Mouse (Mus musculus) Muller cell, postnatal 12 days (primary cell): ENCODE data around the gene Gm42906.
A peak's percentile ranks its signal among the peaks of the same experiment; 100 is the strongest.

ENCODE experiments used
- DNase-seq: peaks from one replicate; pipeline ENCODE4 v3.0.0-alpha.2; 2015; ENCODE audit errors: inconsistent ontology term

The Gm42906 gene

DNA sequence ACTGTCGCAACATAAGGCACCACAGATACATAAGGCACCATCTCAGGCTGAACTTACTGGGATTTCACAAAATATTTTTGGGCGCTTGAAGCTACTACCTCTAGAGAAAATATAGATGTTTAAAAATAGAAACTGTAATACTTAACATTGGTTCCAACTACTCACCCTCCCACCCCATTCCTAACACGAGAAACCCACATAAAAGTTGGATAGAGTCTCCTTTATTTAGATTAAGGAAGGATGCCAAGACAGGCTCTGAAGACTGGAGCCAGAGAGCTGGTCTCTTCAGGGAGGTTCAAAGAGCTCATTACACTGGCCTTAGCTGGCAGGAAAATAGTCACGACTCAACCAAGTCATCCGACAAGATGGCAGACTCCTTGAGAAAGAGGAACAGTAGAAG, 361.9 kb downstream of the Gm42906 start:
- DNase-seq = no peak

- DNase-seq = peak; percentile 35
These were observed 362.7 kb downstream of the Gm42906 start for GRCm38 (mm10) chr5:151065228-151065627.

DNA sequence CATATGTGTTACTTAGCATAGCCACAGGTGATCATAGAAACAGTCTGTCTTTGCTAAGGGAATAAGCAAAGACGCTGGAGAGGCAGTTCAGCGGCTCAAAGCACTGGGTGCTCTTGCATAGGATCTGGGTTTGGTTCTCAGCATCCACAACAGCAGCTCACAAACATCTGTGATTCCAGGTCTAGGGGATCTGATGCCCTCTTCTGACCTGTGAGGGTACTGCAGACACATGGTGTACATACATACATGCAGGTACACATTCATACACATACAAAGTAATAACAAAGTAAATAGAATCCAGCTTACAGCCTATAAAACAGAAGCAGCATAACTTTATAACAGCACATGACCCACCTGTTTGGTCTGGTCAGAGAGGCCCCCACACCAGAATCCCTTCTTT, 366.0 kb downstream of the Gm42906 start:
- no peak for DNase-seq

DNA sequence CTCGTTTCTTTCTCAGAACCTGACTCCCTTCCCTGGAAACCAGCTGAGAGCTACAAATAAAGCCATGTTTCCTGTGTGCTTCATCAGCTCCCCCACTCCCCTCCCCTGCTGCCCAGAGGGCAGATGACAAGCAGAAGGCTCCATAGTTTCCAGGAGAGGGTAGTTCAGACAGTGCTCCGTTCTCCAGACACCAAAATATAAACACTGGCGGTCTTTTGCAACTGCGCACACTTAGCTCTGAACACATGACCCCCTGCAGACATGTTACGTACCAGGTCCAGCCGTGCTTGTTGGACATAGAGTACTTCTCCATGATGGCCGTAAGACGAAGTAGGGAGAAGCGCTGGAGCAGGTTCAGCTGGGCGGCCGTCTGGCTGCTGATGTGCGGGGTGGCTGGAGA, 367.5 kb downstream of the Gm42906 start:
- no peak for DNase-seq

DNA sequence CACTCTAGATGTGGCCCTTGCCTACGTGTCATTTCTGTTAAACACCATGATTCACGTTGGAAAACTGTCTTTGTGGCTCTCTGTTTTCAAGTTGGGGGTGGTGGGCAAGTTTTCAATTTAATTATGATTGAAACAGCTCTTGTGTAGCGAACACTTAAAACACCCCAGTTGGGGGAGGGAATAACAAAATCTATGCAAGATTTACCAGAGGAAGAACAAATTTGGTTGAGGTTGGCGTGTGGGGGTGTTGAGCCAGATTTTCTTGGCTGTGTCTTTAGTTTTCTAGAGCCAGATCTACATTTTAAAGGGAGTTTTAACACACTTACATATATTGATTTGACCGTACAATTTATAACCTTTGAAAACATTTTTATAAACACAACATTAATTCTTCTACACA, 368.2 kb downstream of the Gm42906 start:
- DNase-seq = no peak

- DNase-seq = no peak
These were observed 368.6 kb downstream of the Gm42906 start for GRCm38 (mm10) chr5:151059352-151059751.

- no peak for DNase-seq
These were observed 370.2 kb downstream of the Gm42906 start for GRCm38 (mm10) chr5:151057716-151058115.

GRCm38 (mm10) chr5:151056920-151057294, 371.1 kb downstream of the Gm42906 start:
- DNase-seq = no peak

GRCm38 (mm10) chr5:151056255-151056919, 371.6 kb downstream of the Gm42906 start:
- no peak for DNase-seq

- no peak for DNase-seq
These were observed 372.4 kb downstream of the Gm42906 start for GRCm38 (mm10) chr5:151055426-151056090.

GRCm38 (mm10) chr5:151054743-151055114, 373.2 kb downstream of the Gm42906 start:
- DNase-seq = no peak

DNA sequence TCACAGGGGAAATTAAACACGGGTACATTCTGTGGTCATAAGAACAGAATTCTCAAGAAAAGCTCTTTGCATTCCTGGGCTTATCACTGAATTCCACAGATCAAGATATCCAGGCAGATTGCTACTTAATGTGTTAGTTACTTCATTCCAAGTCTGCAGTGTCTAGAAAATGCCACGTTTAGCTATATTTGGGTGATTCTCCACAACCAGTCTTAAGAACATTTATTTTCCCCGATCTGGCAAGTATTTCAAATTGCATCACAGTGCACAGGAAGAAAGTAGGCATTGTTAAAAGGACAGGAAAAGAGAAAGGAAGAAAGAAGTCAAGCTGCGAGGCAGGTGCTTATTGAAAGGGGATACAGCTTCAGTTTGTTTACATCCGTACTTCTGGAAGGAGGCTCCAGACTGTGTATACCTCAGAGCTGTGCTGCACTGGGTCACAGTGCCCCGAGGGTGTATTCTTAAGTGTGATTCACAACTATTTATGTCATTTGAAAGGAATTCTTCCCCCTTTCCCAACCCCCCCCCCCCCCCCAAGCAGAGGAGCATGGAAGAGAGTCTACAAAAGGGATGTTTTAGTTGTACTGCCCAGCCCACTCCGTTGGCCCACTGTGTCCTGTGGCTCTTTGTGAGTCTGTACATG, 373.7 kb downstream of the Gm42906 start:
- peak; percentile 68 for DNase-seq

DNA sequence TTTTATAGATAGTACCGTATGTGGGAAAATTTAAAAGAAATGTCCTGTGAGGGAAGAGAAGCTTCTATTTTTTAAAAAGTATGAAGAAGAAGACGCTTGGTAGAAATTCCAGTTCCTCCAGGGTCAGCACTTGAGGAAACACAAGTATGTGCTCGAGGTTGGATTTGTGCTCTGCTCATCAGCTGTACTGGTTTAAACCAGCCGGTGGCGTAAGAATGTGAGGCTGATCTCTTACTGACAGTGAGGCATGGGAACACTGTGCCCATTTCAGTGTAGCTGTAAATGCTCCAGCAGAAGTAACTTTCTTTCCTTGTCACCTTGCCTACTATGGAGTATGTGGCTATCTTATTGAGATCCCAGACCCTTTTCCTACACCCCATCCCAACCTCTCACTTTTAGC, 374.8 kb downstream of the Gm42906 start:
- DNase-seq = no peak

DNA sequence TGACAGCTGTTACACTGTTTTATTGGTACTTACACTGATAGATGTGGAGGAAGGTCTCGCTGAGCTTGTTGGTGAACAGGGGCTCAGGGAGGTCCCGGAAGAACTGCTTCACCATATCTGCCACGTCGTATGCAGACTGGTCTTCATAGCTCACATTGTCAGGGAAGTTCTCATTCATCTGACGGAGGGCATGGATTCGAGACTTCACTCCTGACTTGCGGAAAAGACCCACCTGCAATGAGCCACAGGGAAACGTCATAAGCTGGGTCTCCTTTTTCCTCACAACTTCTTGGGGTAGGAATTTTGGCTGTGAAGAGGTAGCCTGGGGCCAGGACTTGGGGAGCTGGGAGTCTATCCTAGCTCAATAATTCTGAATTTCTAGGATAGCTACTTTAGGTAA, 375.6 kb downstream of the Gm42906 start:
- no peak for DNase-seq

- no peak for DNase-seq
These were observed 380.5 kb downstream of the Gm42906 start for GRCm38 (mm10) chr5:151047488-151047887.

DNA sequence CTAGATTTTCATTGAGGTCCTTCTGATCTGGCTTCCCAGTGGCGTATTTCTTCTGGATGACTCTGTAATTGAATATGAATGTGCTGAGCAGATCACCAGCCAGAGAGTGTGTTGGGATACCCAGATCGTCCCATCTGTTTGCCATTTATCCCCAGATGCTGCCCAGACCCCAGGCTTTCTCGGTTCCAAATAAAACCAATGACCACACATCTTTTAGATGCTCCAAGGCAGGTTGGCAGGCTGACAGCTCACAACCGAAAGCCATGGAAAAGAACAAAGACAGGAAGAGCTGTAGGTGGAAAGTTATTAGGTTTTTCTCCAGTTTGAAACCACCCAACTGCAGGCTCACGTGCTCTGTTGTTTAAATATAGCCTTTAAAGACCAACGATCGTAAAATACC, 381.0 kb downstream of the Gm42906 start:
- DNase-seq = no peak

- no peak for DNase-seq
These were observed 381.8 kb downstream of the Gm42906 start for GRCm38 (mm10) chr5:151046131-151046530.

DNA sequence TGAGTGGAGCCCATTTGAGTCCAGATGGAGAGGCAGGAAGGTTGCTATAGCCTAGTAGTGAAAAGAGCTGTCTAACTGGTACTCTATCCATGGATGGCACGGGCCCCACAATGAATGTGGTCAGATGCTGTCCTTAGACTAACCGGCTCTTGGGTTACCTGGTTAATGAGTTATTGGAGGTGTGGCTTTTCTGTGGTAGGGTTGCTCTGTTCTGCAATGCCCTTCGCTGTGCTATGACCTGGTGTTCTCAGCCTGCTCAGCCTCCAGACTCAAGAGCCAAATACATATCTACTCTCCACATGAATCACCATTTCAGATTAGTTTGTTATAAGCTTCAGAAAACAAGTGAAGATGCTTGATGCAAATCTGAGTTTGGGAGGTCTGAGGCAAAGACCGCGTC, 385.1 kb downstream of the Gm42906 start:
- DNase-seq = no peak

DNA sequence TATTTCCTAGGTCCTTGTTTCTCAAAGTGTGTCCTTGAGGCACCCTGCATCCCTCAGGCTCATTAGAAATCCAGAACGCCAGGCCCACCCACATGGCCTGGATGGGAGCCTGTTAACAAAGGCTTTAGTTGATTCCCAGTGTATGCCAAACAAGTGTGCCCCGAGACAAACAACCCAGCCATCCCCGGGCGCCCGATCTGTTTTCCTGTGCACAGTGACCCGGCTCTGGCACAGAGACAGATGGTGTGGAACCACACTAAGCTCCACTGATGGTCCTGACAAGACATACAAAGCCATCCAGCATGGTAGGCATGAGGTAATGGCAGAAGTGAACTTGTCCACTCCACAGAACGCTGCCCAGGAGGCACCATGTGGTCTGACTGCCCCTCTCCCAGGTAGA, 390.1 kb downstream of the Gm42906 start:
- DNase-seq = no peak

DNA sequence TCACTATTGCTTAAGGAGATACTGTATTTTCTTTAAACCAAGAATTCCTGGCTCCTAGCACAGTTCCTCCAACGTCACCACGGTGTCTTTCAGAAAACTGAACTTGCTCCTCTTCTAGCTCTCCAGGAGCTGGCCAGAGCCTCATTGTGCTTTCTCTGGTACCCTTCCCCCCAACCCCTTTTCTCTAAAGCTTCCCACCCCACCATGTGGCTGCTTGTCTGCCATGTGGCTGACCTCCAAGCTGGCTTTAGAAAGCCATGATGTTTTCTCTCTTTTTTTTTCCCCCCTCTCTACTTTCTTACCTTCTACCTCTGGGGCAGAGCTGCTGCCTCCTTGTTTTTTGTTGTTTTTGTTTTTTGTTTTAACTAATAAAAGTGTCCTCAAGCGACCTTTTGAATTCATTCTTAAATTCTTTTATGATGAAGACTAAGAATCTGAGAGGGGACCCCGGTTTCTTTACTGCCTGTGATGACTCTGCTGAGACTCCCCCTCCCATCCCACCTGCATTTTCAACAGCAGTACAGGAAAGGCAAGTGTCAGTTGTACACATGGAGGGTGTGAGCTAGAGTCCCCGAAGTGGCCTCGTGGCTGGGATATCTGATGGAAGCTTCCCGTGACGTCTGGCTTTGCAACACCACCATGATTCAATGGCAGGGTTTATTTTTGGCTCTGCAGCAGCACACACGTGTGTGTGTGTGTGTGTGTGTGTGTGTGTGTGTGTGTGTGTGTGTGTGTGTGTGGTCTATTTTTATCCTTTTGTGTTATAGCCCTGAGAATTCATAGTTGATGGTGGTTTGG, 393.0 kb downstream of the Gm42906 start:
- no peak for DNase-seq

- DNase-seq = no peak
These were observed 399.1 kb downstream of the Gm42906 start for GRCm38 (mm10) chr5:151028906-151029305.

GRCm38 (mm10) chr5:151027171-151027570, 400.8 kb downstream of the Gm42906 start:
- no peak for DNase-seq
